Mouse (Mus musculus): ENCODE measurements at regions not wholly inside any gene's neighbourhood (a gene's known extent, or its start where the extent isn't known, plus 50 kb on each side); places are given as distances from the start of the nearest gene placed in this dataset.

- TF ChIP-seq POLR2A (IDR thresholded peaks at IDR 0.05; ENCODE audit: borderline replicate concordance, extremely low read depth, insufficient read depth, insufficient read length, poor library complexity, severe bottlenecking) (no peak), CTCF (IDR thresholded peaks at IDR 0.05; ENCODE audit: borderline replicate concordance, extremely low read depth, insufficient read depth, insufficient read length) (no peak)
- DNase-seq (ENCODE audit: low read depth): no peak
These were observed 53.5 kb upstream of the Osbpl8 start for GRCm38 (mm10) chr10:111111020-111111419.

DNA sequence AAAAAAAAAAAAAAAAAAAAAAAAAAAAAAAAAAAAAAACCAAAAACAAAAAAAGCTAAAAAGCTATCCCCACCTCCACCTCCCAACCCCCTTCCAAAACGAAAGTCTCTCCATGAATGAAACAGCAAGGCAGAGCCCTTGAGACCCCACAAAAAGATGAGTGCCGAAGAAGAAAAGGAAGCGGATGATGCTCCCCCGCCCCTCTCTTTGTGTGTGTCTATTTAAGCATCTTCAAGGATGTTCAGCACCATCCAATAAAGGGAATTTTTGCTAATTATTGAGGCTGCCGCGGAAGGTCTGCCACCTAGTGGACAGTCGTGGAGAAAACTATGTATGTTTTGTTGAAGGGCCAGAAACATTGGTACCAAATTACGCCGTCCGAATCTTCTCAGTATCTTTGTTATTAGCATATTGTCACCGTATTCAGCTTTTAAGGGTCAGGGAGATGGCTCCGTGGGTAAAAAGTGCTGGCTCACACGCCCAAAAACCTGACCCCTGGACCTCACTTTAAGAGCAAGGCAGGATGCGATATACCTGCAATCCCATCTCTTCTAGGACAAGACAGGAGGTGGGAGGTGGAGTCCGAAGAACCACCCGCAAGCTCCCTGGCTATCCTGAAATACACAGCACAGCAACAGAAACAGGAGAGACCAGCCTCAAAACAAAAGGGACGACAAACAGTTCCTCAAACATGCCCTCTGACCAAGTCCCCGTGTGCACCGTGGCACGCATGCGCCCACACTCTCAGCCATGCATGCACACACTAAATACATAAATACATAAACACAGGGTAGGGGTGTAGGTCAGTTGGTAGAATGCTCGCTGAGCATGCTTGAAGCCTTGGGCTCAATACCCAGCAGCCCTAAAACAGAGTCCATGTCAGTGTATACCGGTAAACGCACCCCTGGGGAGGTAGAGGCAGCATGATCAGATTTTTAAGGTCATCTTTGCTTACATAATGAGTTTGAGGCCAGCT is 55.6 kb upstream of the Osbpl8 start:
- TF ChIP-seq CTCF (IDR thresholded peaks at IDR 0.05; ENCODE audit: borderline replicate concordance, extremely low read depth, insufficient read depth, insufficient read length) (peak; percentile 68; the same call in 1 of the 2 replicates), POLR2A (IDR thresholded peaks at IDR 0.05; ENCODE audit: borderline replicate concordance, extremely low read depth, insufficient read depth, insufficient read length, poor library complexity, severe bottlenecking) (no peak)
- DNase-seq (ENCODE audit: low read depth): peak; percentile 90

- no peak for DNase-seq (ENCODE audit: low read depth)
- TF ChIP-seq CTCF (IDR thresholded peaks at IDR 0.05; ENCODE audit: borderline replicate concordance, extremely low read depth, insufficient read depth, insufficient read length): no peak
- TF ChIP-seq POLR2A (IDR thresholded peaks at IDR 0.05; ENCODE audit: borderline replicate concordance, extremely low read depth, insufficient read depth, insufficient read length, poor library complexity, severe bottlenecking): no peak
These were observed 56.7 kb upstream of the Osbpl8 start for GRCm38 (mm10) chr10:111107852-111108251.

- peak; percentile 52 for DNase-seq (ENCODE audit: low read depth)
- TF ChIP-seq CTCF (IDR thresholded peaks at IDR 0.05; ENCODE audit: borderline replicate concordance, extremely low read depth, insufficient read depth, insufficient read length) (peak; percentile 52; the same call in 1 of the 2 replicates), POLR2A (IDR thresholded peaks at IDR 0.05; ENCODE audit: borderline replicate concordance, extremely low read depth, insufficient read depth, insufficient read length, poor library complexity, severe bottlenecking) (no peak)
These were observed 57.2 kb upstream of the Osbpl8 start for GRCm38 (mm10) chr10:111107387-111107786.

DNA sequence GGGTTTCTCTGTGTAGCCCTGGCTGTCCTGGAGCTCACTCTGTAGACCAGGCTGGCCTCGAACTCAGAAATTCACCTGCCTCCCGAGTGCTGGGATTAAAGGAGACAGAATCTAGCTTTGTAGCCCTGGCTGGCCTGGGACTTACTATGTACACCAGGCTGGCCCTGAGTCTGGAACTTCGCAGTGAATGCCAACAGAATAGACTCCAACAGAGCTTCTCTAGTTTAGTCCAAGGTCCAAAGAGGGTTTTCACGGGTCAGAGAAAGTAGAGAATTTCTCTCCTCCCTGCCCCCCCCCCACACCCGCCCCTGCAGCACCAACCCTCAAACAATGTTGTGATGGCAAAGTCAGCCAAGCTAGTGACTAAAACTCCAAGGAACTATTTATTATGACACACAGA is 58.1 kb upstream of the Osbpl8 start:
- no peak for TF ChIP-seq CTCF (IDR thresholded peaks at IDR 0.05; ENCODE audit: borderline replicate concordance, extremely low read depth, insufficient read depth, insufficient read length)
- no peak for TF ChIP-seq POLR2A (IDR thresholded peaks at IDR 0.05; ENCODE audit: borderline replicate concordance, extremely low read depth, insufficient read depth, insufficient read length, poor library complexity, severe bottlenecking)
- no peak for DNase-seq (ENCODE audit: low read depth)

- no peak for TF ChIP-seq CTCF (IDR thresholded peaks at IDR 0.05; ENCODE audit: borderline replicate concordance, extremely low read depth, insufficient read depth, insufficient read length)
- TF ChIP-seq POLR2A (IDR thresholded peaks at IDR 0.05; ENCODE audit: borderline replicate concordance, extremely low read depth, insufficient read depth, insufficient read length, poor library complexity, severe bottlenecking): no peak
- no peak for DNase-seq (ENCODE audit: low read depth)
These were observed 58.9 kb upstream of the Osbpl8 start for GRCm38 (mm10) chr10:111105662-111106061.

DNA sequence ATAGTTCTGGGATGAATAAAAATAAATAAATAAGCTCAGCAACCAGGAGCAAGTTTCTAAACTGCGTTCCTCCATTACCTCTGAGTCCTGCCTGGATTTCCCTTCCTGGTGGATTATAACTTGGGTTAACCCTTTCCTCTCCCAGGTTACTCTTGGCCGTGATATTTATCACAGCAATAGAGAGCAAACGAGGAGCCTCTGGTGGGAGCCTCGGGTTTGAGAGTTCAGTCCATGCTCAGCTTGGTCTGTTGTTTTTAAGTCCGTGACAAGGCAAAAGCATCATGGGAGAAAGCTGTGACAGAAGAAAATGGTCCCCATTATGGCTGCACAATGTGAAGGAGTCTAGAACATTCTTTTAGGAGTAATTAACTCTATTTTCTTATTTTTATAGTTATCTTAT is 61.0 kb upstream of the Osbpl8 start:
- TF ChIP-seq POLR2A (IDR thresholded peaks at IDR 0.05; ENCODE audit: borderline replicate concordance, extremely low read depth, insufficient read depth, insufficient read length, poor library complexity, severe bottlenecking) (no peak), CTCF (IDR thresholded peaks at IDR 0.05; ENCODE audit: borderline replicate concordance, extremely low read depth, insufficient read depth, insufficient read length) (no peak)
- DNase-seq (ENCODE audit: low read depth): no peak

- DNase-seq (ENCODE audit: low read depth): no peak
- TF ChIP-seq CTCF (IDR thresholded peaks at IDR 0.05; ENCODE audit: borderline replicate concordance, extremely low read depth, insufficient read depth, insufficient read length) (no peak), POLR2A (IDR thresholded peaks at IDR 0.05; ENCODE audit: borderline replicate concordance, extremely low read depth, insufficient read depth, insufficient read length, poor library complexity, severe bottlenecking) (no peak)
These were observed 61.5 kb upstream of the Osbpl8 start for GRCm38 (mm10) chr10:111103086-111103485.

GRCm38 (mm10) chr10:111101901-111102761 is 62.4 kb upstream of the Osbpl8 start:
- TF ChIP-seq CTCF (IDR thresholded peaks at IDR 0.05; ENCODE audit: borderline replicate concordance, extremely low read depth, insufficient read depth, insufficient read length): no peak
- no peak for TF ChIP-seq POLR2A (IDR thresholded peaks at IDR 0.05; ENCODE audit: borderline replicate concordance, extremely low read depth, insufficient read depth, insufficient read length, poor library complexity, severe bottlenecking)
- no peak for DNase-seq (ENCODE audit: low read depth)

DNA sequence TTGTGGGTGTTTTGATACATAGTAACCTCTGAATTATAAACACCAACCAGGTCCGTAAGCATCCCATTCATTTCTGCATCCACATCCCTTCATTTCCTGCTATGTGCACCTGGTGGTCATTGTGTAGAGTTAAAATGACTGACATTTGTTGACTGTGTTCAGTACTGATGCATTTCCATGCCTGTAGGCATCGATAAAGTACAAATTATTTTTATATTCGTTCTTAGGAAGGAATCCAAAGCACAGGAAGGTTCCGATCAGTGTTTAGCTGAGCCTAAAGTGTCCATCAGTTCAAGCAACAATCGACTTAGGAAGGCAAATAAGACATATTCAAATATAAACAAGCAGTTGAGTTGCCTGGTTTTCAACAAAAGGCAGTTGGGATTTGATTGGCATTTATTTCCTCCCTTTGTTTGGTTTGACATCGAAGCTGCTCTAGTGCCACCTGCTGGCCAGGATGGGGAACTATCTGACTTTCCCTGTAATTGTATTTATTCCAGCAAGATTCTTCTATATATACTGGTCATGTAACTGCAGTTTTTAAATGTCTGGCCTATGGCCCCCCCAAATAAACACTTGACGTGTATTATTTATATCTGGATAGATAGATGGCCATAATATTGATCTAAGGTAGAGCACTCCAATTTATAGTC is 64.6 kb upstream of the Osbpl8 start:
- TF ChIP-seq POLR2A (IDR thresholded peaks at IDR 0.05; ENCODE audit: borderline replicate concordance, extremely low read depth, insufficient read depth, insufficient read length, poor library complexity, severe bottlenecking): no peak
- peak; percentile 85 for TF ChIP-seq CTCF (IDR thresholded peaks at IDR 0.05; ENCODE audit: borderline replicate concordance, extremely low read depth, insufficient read depth, insufficient read length)
- peak; percentile 96 for DNase-seq (ENCODE audit: low read depth)
